Mouse (Mus musculus): ENCODE data around the gene Cacna1a.
A peak's percentile ranks its signal among the peaks of the same experiment; 100 is the strongest.

Cacna1a gene

DNA sequence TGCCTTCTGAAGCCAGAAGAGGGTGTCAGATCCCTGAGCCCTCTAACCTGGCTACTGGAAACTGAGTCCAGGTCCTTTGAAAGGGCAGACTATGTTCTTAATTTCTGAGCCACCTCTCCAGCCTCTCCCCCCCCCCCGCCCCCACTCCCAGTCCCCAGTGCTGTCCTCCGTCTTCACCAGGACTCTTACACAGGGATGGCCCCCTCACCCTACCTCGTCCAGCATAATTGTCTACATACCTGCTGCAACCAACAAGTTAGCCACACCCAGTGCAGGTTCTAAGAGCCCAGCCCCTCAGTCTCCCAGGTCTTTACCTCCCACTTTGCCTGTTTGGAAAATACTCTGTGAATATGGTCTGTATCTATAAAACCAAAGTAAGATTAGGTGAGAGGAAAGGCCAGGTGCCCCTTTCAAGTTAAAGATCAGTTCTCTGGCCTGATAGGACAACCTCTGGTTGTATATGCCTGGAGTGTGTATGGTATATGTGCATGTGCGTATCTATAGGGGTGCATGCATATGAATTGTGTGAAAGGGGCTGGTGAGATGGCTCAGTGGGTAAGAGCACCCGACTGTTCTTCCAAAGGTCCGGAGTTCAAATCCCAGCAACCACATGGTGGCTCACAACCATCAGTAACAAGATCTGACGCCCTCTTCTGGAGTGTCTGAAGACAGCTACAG, 252.5 kb downstream of the Cacna1a start:
- no peak for DNase-seq

DNA sequence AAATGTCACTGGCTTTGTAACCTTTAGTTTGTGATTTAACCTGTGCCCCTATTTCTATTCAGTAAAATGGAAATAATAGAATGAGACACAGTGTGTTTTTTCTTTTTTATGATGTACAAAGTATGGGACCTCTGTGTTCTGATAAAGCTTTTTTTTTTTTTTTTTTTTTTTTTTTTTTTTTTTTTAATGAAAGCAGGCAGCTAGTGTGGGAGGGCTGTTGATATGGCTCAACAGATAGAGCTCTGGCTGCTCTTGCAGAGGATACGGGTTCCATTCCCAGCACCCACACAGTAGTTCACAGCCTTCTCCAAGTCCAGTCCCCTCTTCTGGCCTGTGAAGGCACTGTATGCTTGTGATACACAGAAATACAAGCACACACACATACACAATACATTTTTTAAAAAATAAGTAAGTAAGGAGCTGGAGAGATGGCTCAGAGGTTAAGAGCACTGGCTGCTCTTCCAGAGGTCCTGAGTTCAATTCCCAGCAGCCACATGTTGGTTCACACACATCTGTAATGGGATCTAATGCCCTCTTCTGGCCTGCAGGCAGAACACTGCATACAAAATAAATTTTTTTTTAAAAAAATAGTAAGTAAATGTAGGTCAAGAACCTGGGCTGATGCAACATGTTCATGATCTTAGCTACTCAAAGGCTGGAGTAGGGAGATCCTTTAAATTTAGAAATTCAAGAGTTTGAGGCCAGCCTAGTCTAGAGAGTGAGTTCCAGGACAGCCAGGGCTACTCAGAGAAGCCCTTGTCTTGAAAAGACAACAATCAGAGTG, 253.5 kb downstream of the Cacna1a start:
- no peak for DNase-seq

DNA sequence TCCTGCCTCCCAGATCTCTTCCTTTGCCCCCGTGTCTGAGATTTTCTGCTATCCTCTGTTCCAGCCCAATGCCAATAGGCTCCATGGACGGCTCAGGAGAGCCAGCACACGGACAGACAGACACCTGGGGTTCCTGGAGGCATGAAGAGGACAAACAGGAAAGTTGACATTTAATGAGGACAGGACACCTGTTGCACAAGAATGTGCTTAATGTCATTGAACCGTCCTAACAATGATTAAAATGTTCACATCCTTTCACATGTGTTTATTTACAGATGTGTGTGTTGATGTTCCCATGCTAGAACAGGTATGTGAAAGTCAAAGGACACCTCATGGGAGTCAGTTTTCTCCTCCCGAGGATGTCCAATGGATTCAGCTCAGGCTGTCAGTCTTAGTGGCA, 254.8 kb downstream of the Cacna1a start:
- DNase-seq: no peak

DNA sequence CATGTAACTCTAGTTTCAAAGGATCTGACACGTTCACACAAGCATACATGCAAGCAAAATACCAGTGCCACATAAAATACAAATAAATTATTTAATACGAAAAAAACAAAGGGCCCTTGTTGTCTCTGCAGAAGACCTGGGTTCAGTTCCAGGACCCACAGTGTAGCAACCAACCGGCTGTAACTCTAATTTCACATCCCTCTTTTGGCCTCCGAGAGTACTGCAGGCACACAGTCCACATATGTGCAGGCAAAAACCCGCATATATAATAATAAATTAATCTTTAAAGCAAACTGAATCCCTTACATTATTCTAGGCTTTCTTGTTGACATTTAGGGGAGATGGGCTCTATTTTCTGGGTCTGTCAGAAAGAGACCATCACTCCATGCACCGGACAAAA, 258.6 kb downstream of the Cacna1a start:
- no peak for DNase-seq

DNA sequence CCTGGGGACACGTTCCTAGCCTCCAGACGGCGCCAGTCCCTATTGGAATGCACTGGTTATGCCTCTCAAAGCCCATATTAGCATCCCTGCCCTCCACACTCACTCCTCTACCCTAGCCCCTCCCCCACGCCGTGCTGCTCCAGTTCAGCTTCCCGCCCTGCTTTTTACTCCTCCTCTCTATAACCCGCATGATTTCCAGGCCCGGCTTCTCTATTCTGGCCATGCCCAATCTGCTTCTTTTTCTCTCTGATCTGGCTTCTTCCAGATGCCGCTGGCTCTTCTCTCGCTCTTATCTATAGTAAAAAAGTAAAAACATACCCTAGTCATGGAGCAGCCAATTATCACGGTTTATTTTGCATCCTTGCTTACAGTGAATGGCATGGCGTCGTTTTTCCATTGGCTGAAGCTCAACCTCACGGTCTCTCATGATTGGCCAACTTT, 259.2 kb downstream of the Cacna1a start:
- DNase-seq: no peak

DNA sequence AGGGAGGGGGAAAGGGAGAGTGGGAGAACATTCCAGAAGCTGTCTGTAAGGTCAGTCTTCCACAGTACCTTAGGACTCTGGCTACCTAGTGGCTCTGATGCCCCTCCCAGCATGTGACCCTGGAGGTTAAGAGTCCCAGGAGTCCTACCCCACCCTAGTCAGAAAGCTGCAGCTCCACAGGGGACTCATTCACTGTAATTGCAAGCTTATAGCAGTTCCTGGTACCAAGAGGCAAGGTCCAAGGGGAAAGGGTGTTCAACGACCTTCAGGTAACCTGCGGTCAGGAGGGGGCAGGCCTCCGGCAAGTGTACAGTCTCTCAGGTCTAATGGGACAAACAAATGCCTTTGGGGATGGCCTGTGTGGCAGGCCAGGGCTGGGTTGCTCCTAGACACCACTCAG, 262.0 kb downstream of the Cacna1a start:
- DNase-seq: no peak

DNA sequence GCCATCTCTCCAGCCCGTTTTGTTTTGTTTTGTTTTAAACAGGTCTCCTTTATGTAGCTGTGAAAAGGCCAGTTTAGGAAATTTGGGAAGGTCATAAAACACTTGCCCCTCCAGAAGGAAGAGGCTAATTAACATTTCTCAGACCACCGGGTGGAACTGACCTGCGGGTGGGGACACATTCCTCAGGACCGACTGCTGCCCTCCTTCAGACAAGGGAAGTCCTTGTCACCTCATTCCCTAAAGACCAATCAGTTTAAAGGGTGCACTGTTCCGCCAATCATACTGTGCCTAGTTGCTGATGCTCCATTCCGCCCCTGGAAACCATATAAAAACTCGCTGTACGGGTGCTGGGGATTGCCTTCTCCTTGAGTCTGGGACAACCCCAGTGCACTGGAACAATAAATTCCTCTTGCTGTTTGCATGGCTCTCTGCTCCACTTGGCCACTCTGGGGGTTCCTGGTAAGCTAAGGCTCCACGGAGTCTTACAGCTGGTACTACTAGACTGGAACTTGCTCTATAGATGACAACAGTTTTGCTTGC, 264.9 kb downstream of the Cacna1a start:
- DNase-seq: no peak

DNA sequence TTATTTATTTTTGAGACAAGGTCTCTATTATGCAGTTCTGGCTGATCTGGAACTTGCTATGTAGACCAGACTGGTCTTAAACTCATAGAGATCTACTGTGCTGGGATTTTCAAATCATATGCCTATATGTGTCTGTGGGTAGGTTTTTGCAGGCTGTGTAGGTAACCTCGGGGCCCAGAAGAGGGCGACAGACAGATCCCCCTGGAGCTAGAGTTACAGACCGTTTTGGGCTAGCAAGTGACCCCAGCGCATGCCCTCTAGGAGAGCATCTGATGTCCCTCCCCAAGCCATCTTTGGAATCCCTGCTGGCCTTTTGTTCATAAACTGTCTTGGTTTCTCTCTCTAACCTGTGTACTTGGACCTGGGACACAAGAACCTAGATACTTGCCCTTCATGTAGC, 266.4 kb downstream of the Cacna1a start:
- DNase-seq: no peak

DNA sequence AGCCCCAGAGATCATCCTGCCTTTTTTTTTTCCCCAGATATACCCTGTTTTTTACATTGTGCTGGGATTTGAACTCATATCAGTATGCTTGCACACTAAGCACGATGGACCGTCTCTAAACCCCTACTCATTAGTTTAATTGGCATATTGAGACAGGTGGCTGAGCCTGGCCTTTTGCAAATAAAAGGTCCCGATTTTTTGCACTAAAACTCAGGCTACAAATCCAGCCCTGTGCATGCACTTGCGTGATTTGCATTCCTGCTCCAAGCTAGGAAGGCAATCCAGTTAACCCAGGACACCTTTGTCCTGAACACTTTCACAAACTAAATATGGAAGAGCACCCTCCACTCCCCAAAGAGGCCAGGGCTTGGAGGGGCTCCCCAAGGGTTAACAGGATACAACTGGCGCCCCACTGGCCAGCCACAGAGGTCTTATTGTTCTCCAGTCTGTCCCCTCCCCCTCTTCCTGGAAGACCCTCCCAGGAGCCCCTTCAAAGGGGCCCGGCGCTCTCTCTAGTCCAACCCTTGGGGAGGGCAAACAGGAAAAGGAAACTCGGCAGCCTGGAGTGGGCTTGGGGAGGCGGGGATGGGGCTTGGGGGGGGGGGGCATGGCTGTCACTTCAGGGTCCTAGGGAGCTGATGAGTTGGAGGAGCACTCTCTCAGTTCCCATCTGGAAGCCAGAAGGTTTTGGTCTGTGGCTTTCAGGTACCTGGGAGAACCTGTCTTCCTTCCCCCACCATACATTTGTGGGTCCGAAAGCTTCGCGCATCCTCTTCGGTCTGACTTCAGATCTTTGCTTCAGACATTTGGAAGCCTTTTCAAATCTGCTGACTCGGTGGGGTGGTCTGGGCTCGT, 267.3 kb downstream of the Cacna1a start:
- no peak for DNase-seq

DNA sequence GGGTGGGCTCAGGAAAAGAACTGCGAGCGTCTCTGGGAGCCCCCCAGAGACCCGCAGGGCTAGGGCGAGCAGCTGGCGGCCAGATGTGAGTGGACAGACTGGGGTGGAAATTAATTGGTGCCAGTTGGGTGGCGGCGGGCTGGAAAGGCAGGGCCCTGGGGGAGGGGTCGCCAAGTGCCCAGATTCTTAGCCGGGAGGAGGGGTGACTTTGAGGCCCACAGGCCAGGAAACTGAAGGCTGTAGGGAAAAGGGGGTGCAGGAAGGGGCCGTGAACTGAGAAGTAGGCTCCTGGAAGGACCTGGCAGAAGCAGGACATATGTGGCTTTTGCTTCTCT, 267.9 kb downstream of the Cacna1a start:
- DNase-seq: no peak

DNA sequence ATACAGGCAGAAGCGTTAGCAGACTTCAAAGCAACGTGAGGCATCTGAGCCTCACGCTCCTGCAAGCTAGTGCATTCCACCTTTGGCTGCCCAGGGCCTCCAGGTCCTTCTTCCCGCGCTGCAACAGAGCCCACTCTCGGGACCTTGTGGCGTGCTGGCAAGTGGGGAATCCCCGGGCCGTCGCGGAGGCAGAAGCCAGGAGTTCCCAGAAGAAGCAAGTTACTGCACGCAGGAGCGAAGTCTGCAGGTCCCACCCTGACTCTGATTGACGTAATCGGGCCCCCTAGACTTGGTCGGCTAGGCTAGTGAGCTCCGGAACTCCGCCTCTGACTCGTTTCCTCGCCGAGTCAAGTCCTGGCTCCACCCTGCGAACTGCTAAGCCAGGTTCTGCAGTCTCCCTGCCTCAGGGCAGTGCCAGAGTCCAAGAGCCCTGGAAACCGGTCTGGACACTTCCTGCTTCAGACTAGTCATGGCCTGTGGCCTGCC, 268.4 kb downstream of the Cacna1a start:
- no peak for DNase-seq

DNA sequence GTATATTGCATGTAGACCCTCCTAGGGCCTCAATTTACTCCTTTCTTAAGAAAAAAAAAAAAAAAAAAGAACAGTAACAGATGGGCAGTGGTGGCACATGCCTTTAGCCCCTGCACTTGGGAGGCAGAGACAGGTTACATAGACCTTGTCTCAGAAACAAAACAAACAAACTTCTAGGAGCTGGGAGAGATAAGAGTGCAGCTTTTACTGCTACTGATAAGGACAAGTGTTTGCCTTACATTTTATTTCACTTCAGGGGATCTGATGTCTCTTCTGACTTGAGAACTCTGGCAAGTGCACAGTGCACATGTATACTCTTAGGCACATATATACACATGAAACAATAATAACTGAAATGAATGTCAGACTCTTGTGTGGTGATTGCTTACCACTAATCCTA, 269.0 kb downstream of the Cacna1a start:
- no peak for DNase-seq

DNA sequence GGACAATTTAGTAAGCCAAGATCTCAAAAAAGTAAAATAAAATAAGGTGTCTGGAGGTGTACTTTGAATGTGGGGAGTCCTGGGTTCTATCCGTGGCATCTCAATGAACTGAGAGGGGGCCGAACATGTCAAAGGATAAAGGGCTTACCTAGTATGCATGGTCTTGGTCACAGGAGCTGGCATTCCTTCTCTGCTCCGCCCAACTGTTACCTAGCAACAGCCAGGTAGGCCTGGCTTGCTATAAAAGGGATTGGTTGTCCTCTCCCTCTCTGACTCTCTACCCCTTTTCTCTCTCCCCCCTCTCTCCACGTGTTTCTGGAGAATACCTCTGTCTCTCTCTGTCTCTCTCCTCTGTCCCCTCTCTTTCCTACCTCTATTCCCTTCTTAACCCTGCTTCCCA, 269.4 kb downstream of the Cacna1a start:
- DNase-seq: no peak

DNA sequence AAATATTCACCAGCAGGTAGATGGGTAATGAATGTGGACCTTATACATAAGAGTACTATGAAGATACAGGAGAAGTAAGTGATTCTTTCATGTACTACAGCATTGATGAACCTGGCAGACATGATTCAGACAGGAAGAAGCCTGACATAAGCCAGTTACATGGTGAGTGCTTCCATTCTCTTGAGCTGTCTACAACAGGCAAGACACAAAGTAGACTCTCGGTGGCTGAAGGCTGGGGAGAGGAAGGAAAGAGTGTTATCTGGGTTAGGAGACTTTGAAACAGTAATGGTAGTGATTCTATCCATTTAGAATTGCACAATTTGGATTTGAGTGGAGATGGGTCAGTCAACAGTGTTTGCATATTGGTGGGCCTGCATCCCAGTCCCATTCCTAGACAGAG, 270.7 kb downstream of the Cacna1a start:
- DNase-seq: no peak

DNA sequence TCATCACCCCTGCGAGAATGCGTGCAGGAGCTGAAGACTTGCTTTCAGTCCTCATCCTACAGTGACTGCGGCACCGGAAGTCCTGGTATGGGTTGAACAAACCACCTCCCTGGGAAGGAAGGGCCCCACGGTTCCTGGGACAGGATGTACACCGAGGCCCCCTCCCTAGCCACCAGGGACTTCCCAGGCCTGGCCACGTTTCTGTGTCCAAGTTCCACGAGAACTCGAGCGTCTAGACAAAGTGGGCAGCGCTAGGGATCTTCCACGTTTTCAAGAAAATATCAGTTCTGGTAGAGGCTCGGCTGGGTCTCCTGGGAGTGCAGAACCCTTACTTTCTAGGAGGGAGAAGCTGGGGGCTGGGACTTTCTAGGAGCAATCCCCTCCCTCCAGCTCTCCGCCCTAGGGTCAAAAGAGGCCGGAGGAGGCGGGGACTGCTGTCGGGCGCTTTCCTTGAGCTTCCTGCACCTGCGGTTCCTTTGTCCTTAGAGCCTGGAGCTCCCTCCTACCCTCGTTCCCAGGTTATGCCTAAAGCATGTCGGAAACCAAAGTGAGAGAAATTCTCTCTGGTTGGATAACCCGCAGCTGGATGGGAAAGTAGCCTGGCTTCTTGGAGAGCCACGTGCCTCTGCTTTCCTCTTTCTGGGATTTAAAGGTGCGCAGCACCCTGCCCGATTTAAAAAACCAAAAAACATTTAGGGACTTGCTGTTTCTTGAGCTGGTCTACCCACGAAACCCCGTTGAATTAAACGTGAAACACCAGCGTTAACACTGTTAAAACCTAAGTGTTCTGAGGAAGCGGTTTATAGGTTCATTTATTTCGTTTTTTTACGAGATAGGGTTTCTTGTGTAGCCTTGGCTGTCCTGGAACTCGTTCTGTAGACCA, 271.9 kb downstream of the Cacna1a start:
- DNase-seq: no peak

DNA sequence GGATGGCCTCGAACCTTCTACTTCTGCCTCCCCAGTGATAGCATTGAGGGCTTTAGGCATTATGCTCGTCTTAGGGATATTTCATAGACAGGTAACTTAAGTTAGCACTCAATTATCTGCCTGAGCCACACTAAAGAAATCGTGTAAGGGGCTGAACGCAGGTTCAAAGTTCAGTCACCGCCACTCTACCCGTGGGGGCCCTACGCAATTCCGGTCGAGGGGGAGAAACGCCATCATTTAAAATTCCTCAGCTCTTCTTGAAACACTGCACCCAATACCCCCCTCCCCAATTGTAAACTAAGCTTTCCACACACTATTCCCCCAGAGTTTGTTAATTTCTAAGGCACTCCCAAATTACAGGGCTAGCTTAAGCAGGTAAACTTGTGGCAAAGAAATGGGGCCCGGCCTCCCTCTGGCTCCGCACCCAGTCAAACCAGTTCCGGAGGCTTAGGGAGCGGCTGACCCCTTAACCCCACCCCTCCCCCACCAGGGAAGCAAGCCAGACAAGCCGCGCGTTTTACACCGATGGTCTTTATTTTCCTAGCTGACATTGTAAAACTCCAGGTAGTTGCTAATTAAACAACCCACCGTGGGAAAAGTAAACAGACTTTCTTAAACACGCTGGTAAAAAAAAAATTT, 272.7 kb downstream of the Cacna1a start:
- peak; percentile 36 for DNase-seq

DNA sequence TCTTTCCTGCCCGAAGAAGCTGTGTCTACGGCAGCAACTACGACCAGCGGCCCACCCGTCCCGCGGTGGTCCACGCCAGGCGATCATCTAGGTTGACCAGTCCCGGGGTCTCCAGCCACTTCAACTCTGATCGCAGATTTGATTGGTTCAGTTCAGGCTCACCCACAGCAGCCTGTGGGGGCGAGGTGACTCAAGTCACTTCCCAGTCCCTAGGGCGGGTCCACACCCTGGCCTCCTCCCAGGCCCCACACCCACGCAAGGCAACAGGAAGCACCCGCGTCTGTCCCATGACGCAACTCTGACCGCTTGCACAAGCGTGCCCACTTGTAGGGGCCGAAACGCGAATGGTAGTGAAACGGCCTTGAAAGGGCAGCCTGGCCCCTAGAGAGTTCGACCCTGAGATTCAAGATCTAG, 273.2 kb downstream of the Cacna1a start:
- DNase-seq: peak; percentile 56

DNA sequence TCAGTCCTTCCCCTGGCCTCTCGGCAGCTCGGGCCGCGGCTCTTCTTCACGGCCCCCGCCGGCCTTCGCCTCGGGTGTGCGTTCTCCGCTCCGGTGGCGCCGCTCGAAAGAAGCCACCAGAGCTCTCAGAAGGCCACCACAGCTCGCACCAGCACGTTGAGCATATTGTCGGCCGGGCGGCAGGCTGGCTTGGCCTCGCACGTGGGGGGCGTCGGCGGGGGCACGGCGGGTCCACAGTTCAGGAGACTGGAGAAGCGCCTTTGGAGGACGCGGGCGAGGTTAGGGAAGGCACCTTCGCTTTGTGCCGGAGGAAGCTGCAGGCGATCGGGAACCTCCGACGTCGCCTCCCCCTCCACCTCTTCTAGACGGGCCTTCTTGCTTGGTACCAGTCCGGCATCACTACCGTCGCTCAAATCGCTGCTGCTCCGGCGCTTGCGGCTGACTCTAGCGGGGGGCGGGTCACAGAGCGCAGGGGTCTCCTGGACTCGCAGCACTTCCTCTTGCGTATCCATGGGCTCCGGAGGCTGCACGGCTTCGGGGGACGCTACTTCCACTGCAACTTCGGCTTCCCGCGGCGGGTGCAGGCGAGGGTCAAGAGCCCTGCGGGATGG, 273.8 kb downstream of the Cacna1a start:
- DNase-seq: peak; percentile 49

DNA sequence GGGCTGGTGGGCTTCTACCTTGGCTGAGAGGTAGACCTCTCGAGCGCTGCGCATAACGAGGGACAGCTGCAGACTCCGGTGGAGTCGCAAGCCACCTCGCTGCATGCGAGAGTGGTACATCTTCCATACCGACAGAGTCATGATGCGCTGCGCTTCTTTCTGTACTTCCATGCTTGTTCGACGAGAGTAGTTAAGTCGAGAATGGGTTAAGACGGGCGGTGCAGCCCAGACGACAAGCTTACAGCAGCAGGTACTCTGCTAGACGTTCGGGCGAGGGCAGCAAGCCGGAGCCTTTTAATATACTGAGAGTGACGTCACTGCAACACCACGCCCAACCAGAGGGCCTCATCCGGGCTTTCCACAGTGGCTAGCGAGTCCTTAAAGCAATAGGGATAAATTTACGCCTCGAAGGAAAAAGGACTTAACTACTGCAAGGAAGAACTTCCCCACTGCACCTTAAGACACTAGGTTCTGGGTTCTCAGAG, 274.4 kb downstream of the Cacna1a start, which contains the start of gene Ier2:
Gene Ier2, minus strand, starts transcription at position 272 of the 485 bp plus-strand sequence.
- peak; percentile 84 for DNase-seq

DNA sequence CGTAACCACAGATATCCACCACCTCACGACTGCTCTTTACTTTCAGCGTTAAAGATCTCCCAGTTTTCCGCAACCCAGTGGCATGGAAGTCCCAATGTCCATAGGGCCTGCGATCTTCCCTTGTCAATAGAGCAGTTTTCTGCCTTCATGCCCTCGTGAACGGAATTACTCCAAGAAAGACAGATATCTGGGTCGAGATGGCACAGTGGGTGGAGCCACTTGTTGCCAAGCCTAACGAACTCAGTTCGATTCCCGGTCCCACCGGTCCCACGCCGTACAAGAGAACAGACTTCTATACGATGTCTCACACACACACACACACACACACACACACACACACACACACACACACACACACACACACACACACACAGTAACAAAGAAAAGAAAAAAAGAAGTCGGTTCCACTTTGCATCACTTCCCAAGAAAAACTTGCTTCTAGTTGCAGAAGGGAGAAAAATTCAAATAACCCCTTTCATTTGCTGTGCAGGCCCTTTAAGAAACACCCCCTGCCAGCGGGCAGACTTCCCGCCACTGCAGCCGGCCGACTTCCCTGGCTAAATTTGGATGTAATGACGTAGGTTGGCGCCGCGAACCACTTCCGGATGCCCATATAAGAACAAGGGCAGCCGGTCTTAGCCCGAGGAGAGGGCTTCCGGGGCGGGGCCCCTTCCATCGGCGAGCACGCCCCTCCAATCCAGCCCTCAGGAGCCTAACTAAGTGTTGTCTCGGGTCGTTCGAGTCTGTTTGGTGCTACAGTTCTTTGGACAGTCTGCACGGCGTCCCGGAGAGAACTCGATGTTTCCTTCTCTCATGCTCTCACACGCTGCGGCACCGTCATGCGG, 275.5 kb downstream of the Cacna1a start:
- DNase-seq: peak; percentile 94
